Mouse (Mus musculus) mouse trophoblast stem cell (cell line): ENCODE measurements around the gene Oser1.
"Not testable (repeated sequence)": the region's sequence is repeated elsewhere in the genome, so short reads cannot be mapped to it uniquely, and the experiment has no call there.

ENCODE experiments used
- in situ Hi-C, 2 experiments: fragments of 300-500 bp; cut with MseI, MboI; formaldehyde crosslinking; loops; 2 replicates in 1 of 2; 3 replicates in 1 of 2; pipeline ENCODE4 v1.15.1; 2025

Gene Oser1

GRCm38 (mm10) chr2:163424597-163424996 lies at the start of gene Oser1:
Gene Oser1 (minus strand): TSS chr2:163424697.
- in situ Hi-C loops, result no loop called here

GRCm38 (mm10) chr2:163472466-163472851 lies 48.0 kb upstream of the Oser1 start, which contains the start of gene Fitm2:
Gene Fitm2 (minus strand): TSS chr2:163472629.
- in situ Hi-C loops, result no loop called here

- in situ Hi-C loops, result no loop called here
Measured at GRCm38 (mm10) chr2:163471710-163472465, 47.4 kb upstream of the Oser1 start.

DNA sequence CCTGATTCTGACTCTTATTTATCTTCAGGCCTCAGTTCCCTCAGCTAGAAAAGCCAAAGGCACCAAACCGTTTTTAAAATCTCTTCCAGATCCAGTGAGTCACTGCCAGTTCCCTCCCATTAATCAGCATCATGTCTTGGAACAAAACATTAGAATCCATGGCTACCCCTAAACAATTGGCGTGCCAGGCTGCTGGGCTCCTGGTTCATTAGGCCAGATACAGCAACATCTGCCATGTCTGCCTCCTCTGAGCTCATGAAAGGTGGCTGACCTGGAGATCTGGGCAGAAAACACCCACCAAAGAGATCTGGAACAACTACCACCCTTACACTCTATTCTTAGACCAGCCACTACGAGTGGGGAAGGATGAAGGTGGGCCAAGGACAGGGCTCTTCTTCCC lies 46.6 kb upstream of the Oser1 start:
- in situ Hi-C loops, result no loop called here

DNA sequence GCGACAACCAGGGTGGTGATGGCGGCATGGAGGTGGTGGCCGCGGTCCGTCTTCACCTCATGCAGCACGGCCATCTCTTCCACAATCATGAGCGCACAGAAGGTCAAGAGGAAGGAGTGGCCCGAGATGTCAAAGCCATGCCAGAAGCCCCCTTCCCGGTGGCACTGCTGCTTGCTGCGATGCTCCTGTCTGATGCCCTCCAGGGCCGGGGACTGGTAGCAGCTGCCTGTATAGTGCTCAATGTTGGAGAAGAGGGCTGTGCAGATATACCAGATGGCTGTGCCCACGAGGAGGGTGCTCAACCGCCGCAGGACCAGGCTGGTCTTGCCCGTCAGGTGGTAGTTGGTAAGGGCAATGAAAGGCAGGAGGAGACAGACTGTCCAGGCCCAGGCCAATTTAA lies 45.2 kb upstream of the Oser1 start:
- in situ Hi-C loops, result no loop called here

GRCm38 (mm10) chr2:163468866-163469265 lies 44.4 kb upstream of the Oser1 start:
- in situ Hi-C loops, result no loop called here

DNA sequence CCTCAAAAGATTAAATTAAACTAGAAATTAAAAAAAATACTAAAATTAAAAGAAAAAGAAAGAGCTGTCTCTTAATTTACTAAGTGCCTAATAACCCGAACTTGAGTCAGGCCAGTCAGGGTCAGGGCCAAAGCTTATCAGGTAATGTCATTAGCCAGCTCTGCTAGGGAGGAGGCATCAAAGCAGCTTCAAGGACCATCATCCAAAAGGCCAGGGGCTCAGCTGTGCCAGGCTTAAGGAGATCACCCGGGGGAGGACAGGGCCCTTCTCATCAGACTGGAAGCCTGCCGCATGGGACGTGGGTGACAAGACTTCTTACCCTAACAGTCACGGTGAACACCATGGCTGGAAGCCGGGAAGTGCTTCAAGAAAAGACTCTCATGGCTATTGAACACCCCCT lies 43.1 kb upstream of the Oser1 start:
- in situ Hi-C loops, result no loop called here

DNA sequence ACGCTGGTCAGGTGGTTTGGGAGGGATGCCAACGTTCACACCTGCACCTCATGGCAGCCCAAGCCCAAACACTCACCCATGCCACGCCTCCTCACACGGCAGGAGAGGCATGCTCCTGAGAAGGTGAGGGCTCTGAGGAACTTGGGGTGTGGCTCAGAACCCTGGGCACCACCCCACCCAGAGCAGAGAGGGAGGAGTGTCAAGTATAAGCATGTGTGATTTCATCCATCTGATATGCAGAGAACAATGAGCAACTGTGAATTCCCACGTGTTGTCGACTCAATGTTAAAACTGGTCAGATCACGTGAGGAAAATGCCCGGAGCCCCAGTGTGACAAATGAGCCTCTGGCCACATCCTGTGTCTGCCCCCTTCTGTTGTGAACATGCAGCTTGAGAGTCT lies 42.3 kb upstream of the Oser1 start:
- in situ Hi-C loops, result no loop called here

DNA sequence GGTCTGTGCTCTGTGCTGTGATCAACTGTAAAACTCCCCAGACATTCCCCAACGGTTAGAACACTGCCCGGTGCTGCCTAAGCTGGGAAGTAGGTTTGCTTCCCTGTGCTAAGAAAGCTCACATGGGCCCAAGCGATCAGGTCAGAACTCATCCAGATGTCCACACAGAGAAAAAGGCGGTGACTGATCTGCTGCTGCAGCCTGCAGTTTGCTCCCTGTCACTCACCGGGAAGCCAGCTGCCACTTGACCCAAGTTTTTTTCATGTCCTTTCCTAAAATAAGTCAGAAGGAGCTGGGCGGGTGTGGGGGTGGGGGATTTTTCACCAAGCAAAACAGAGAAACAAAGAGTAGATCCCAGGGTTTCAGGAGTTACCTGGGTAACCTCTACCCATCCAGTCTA lies 40.1 kb upstream of the Oser1 start:
- in situ Hi-C loops, result no loop called here

DNA sequence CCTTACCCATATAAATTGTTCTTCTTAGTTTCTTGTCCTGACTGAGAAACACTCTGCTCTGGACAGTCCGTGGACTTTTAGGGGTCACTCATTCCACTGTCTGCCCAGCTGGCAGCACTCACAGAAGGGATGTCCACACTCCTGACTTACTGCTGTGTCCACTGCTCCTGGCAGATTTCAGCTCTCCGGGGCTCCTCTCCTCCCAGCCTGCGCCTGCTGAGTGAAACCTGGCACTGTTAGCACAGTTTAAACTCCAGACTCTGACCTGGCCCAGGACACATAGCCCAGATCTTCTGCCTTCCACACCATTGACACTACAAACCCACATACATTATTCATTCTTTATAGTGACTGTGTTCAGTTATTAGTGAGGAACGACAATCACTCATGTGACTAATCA lies 39.5 kb upstream of the Oser1 start:
- in situ Hi-C loops, result no loop called here

DNA sequence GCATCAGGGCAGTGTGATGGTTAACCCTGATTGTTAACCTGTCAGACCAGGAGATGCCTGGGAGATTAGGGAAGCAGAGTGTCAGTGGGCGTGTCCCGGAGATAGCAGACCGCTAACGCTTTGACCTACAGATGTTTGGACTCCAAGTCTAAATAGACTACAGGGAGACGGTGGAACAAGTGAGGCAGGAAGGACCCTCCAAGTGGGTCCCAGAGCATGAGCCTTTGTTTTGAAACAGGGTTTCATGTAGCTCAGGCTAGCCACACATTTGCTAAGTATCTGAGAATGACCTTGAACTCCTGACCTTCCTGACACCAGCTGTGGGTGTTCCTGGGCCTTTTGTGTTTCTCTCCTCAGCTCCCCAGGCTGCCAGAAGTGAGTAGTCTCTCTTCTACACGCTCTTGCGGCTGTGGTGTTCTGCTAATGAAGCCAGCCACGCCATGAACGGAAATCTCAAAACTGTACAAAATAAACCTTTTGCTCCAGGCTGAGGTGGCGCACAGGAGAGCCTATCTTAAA lies 38.8 kb upstream of the Oser1 start:
- in situ Hi-C loops, result no loop called here

- in situ Hi-C loops, result no loop called here
Measured at GRCm38 (mm10) chr2:163462801-163463200, 38.3 kb upstream of the Oser1 start.

GRCm38 (mm10) chr2:163462386-163462785 lies 37.9 kb upstream of the Oser1 start:
- in situ Hi-C loops, result no loop called here

DNA sequence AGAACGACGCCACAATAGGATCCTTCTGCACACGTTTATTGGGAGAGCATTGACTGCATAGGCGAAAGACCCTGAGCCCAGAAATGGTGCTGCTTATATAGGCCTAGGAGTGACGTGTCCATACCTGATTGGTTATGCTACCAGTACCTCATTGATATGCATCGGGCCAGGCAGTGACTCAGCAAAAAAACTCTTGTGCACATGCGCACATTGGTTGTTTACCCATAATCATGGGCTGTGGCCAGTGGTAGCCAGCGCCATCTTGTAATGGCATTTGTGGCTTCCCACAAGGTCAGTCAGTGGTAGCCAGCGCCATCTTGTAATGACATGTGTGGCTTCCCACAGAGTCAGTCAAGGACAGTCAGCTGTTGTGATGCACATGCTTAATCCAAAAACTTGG lies 36.8 kb upstream of the Oser1 start:
- in situ Hi-C loops, result not testable (repeated sequence)

DNA sequence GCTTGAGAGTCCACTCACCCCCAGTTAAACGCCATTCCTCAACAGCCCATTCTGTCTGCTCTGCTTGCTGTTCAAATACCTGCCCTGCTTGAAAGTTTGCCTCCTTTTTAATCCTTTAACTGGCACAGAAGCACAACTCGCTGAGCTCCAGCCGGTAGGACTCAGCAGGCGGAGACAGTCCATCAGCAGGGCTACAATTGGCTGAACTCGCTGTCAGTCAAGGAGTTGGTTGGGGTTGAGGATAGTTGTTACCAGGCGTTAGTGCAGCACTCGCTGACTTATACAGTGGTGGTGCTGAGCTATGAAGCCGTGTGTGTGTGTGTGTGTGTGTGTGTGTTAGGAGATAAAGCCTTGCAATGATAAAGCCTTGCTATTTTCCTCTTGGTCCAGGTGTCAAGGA lies 36.1 kb upstream of the Oser1 start:
- in situ Hi-C loops, result no loop called here

DNA sequence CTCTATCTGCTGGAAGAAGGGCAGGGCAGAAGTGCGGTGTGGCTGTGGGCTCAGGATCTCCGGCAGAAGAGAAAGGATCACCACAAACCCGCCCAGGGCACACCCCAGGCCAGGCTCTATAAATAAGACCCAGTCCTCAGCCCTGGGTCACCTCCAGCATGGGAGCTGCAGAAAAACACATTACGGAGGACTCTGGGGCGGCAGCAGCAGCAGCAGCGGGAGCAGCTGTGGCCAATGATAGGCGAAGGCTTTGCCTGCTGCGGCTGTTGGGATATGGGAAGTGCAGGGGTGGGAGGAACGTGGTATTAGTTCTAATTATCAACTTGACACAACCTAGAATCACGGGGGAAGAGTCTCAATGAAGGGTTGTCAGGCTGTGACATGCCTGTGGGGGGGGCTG lies 34.9 kb upstream of the Oser1 start:
- in situ Hi-C loops, result no loop called here

DNA sequence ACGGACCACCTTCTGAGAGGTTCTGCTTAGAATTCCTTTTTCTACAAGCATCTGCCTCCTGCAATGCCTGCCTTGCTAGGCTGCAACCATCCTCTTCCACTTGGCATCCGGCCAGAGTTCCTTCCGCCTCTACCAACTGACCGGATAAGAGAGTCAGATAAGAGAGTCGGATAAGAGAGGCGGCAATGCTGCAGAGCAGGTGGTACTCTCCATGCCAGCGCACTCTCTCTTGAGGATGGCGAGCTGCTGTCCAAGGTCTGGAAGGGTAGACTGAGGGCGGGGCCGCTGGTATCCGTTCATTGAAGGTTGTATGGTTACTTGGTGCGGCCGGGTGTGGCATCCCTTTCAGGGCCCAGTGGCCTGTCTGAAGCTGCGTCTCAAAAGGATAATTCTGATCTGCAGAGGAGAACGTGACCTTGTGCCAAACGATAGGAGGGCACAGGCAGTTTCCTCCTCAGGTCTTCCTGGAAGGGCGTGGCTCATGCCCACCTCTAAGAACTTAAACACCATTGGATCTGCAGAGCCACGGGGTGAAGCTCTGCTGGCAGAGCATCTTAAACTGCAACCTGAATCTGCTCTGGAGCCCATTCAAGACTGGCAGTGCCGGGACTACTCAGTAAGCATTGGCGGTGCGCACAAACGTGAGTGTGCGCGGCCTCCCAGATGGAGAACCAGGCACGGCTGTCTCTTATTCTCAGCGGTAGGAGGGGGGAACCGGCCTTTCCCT lies 34.2 kb upstream of the Oser1 start:
- in situ Hi-C loops, result no loop called here

- in situ Hi-C loops, result no loop called here
Measured at GRCm38 (mm10) chr2:163453378-163453777, 28.9 kb upstream of the Oser1 start.

GRCm38 (mm10) chr2:163452738-163453137 lies 28.2 kb upstream of the Oser1 start:
- in situ Hi-C loops, result no loop called here

DNA sequence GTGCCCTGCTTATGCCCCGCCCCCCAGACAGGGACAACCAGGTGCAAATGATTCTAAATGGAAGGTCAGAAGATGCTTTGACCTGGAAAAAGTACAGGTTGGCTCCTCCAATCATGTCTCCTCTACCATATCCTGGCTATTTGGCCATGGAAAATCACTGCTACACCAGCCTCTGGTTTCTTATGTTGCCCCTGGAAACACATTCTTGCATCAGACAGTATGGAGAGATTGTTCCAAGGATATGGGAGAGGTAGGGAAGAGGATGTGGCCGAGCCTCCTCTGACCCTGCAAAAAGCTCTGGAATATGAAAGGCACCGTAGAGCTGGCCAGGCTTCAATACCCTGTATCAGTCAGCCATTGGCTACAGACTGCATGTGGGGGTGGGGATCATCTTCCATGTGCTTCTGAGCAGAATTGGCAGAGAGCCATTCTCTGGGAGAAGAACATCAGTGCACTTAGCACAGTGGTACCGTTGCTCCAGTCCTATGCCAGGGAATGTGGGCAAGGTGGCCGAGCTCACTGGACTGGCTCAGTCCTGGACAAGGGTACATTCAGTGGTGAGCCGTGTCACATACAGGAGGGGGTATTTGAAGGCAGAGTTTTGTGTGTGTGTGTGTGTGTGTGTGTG lies 26.3 kb upstream of the Oser1 start:
- in situ Hi-C loops, result no loop called here

DNA sequence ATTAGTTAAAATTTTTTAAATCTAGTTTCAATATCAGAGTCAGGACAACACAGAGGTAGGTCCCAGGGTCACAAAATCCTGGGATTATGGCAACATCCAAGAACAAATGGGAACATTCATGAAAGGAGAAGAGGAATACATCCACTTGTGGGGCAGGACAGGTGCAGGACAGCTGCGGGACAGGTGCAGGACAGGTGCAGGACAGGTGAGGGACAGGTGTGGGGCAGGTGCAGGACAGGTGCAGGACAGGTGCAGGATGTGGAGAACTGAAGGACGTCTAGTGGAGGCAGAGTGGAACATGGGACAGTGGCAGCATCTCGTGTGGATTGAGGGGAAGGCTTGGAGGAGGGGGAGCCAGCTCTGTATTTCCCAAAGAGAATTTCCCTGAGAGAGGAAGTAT lies 24.8 kb upstream of the Oser1 start:
- in situ Hi-C loops, result loop anchor here in 1 of 2 experiments (10.0 kb wide), 1 partner anchor 146 kb away; no protein-coding TSS in a partner anchor

DNA sequence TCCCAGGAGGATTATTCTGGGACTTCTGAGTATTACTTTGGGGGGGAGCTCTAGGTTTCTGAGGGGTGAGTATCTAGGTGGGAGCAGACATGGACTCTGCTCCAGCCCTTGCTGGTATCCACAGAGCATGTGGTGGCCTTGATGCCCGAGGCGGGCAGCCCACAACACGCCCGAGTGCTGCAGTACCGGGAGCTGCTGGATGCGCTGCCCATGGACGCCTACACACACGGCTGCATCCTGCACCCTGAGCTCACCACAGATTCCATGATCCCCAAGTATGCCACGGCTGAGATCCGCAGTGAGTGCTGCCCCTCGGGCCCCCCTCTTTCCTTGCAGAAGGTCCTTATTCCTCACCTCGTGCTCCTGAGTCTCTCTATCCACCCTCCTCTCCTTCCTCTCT lies 22.9 kb upstream of the Oser1 start:
- in situ Hi-C loops, result loop anchor here in 1 of 2 experiments (10.0 kb wide), 1 partner anchor 147 kb away; no protein-coding TSS in a partner anchor
